28 mouse cellular contexts compared by ENCODE assay signal in the genomic region with DNA sequence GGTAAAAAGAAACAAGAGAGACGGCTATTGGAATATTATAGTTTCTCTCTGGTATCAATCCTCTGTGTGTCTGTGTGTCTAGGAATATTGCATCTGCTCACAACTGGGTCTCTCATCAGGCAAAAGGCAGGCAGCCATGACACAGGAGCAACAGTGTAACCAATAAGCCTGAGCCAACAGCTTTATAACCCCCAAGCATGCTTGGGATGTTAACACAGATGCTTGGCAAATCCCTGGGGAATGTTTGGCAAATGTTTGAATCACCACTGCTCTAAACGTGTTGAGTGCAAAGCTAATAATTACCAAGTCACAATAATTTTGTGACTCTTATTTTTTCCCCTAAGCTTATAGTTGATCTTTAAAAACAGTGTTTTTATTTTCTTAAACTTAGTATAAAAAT.
"Had no signal": no experiment of that assay in that cellular context is flagged by ENCODE, and none has a peak within 500 bp of the region (broad histone marks: within the 10 kb centered on the region; RNA-seq: fewer than 3 reads in every experiment).

No protein-coding gene starts in this region.

- H3K4me1 ChIP-seq: intestine, embryonic 15.5 days; liver, embryonic 13.5 days had no signal

- H3K36me3 ChIP-seq: heart, embryonic 10.5 days; heart, embryonic 12.5 days; hindbrain, embryonic 10.5 days; hindbrain, embryonic 12.5 days; intestine, embryonic 15.5 days; kidney, embryonic 15.5 days; limb, embryonic 10.5 days; limb, embryonic 12.5 days; liver, embryonic 13.5 days had no signal

- H3K4me3 ChIP-seq: gastrocnemius, adult 2 months; heart, embryonic 10.5 days; heart, embryonic 12.5 days; hindbrain, embryonic 10.5 days; hindbrain, embryonic 12.5 days; intestine, embryonic 15.5 days; kidney, embryonic 15.5 days; limb, embryonic 10.5 days; limb, embryonic 12.5 days; liver, embryonic 13.5 days had no signal

- H3K27ac ChIP-seq: gastrocnemius, adult 2 months; heart, embryonic 10.5 days; hindbrain, embryonic 12.5 days; hindbrain, embryonic 14.5 days; intestine, embryonic 15.5 days; kidney, embryonic 15.5 days; kidney, postnatal 0 days; limb, embryonic 10.5 days; limb, embryonic 12.5 days; liver, embryonic 13.5 days had no signal

- DNase-seq: gastrocnemius, adult 2 months; gastrocnemius, postnatal 10 days; gastrocnemius, postnatal 25 days; heart, adult 18-20 months; heart, postnatal 10 days; heart, postnatal 4 days; kidney, adult 18-20 months; kidney, adult 9 months; kidney, postnatal 14 days; kidney, postnatal 36 days; layer of hippocampus, adult 9-11 months; layer of hippocampus, postnatal 36 days; liver; liver, embryonic 13.5 days had no signal

- H3K9ac ChIP-seq: heart, embryonic 12.5 days; hindbrain, embryonic 12.5 days; hindbrain, embryonic 14.5 days; intestine, embryonic 15.5 days; kidney, embryonic 15.5 days; limb, embryonic 12.5 days; liver, embryonic 13.5 days had no signal

- ATAC-seq: hindbrain, embryonic 16.5 days; inflammation-experienced regulatory T-cells, adult 6 months; intestine, embryonic 15.5 days; intestine, postnatal 0 days had no signal

- H3K9me3 ChIP-seq: heart, embryonic 10.5 days; heart, embryonic 12.5 days; hindbrain, embryonic 10.5 days; hindbrain, embryonic 12.5 days; intestine, embryonic 15.5 days; kidney, embryonic 15.5 days; limb, embryonic 10.5 days; limb, embryonic 12.5 days; liver, embryonic 13.5 days had no signal

- H3K4me2 ChIP-seq: heart, embryonic 12.5 days; hindbrain, embryonic 12.5 days; hindbrain, embryonic 14.5 days; intestine, embryonic 15.5 days; kidney, embryonic 15.5 days; limb, embryonic 12.5 days; liver, embryonic 11.5 days; liver, embryonic 13.5 days had no signal

- H3K27me3 ChIP-seq: heart, embryonic 12.5 days; hindbrain, embryonic 12.5 days; intestine, embryonic 15.5 days; liver, embryonic 13.5 days had no signal
